Mouse (Mus musculus) spleen, adult 2 months (tissue): ENCODE results near the gene Vwa8.

ENCODE experiments used
- CTCF ChIP-seq: fragments of 200-500 bp; IDR thresholded peaks from 2 replicates; pipeline ENCODE4 v1.5.1; 2011; ENCODE audit warnings: mild to moderate bottlenecking, inconsistent platforms; ENCODE audit not compliant: insufficient read depth, insufficient read length, insufficient replicate concordance; ENCODE audit errors: extremely low read depth
- POLR2A ChIP-seq: fragments of 200-500 bp; IDR thresholded peaks from 2 replicates; pipeline ENCODE4 v1.6.1; 2011; ENCODE audit warnings: low read depth, low read length, inconsistent platforms

DNA sequence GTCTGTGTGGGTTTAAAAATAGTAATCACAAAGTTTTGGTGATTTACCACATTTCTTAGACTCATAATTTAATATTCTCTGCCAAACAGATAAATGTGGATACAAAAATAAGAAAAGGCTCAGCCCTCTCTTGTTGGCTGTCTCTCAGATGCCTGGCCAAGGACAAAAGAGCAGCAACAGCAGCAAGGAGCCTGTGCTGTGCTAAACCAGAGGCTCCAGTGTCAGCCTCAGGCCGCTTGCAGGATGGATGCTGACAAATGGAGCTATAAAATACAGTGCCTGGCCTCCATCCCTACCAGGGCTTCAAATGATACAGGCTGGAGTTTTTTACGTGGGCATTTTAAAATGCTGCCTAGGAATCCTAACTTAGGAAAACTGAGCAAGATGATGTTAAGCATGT lies 134.3 kb downstream of the Vwa8 start:
- TF ChIP-seq CTCF (no peak), POLR2A (no peak)
